Mouse (Mus musculus) olfactory bulb, adult 2 months (tissue): ENCODE data around the gene Fbn1. TPM values are rescaled to one million over a fixed set of nuclear protein-coding genes. Genes with fewer than 3 reads are reported as not detected.

Experiments used
- H3K27ac ChIP-seq: fragments of 200-500 bp; 2 replicates; pipeline ENCODE4 v1.5.1; 2012; ENCODE audit warnings: low read depth, low read length; ENCODE audit not compliant: insufficient read depth
- H3K4me1 ChIP-seq: fragments of 200-500 bp; 2 replicates; pipeline ENCODE4 v1.6.1; 2012; ENCODE audit warnings: low read length; ENCODE audit not compliant: control insufficient read depth, insufficient read depth
- H3K4me3 ChIP-seq: fragments of 200-500 bp; 2 replicates; pipeline ENCODE4 v1.5.1; 2012; ENCODE audit warnings: mild to moderate bottlenecking, low read depth, low read length, moderate library complexity; ENCODE audit not compliant: insufficient read depth
- CTCF ChIP-seq: fragments of 200-500 bp; IDR thresholded peaks from 2 replicates; pipeline ENCODE4 v1.5.1; 2012; ENCODE audit warnings: low read depth, mild to moderate bottlenecking, low read length, moderate library complexity; ENCODE audit not compliant: insufficient read depth
- POLR2A ChIP-seq: fragments of 200-500 bp; IDR thresholded peaks from 2 replicates; pipeline ENCODE4 v1.6.1; 2012; ENCODE audit warnings: mild to moderate bottlenecking, low read depth, low read length, moderate library complexity; ENCODE audit not compliant: insufficient read depth
- WGBS: fragments of 180-500 bp; shearing (Covaris S2); methylation state at CpG from one replicate; pipeline ENCODE4 v1.1.7; 2018; 5-methylcytosine and 5-hydroxymethylcytosine counted together
- polyA plus RNA-seq: library from polyadenylated mRNA; stranded (reverse); fragments of >200 nt; gene quantifications from 2 replicates; pipeline ENCODE4 v1.2.4, GENCODE M21; 2012; ENCODE audit warnings: low replicate concordance; ENCODE audit not compliant: missing spikeins, insufficient read depth, insufficient read length

Gene Fbn1
- polyA plus RNA-seq, 1 experiment = not detected

GRCm38 (mm10) chr2:125484910-125485309, 22.9 kb downstream of the Fbn1 start:
- no peak overlapping the region for H3K4me3 ChIP-seq
- 91% methylated on average over 9 of the region's 9 CpGs for WGBS
- H3K4me1 ChIP-seq = no peaks in the 10 kb centered on the region
- TF ChIP-seq POLR2A = no peak
- no peak overlapping the region for H3K27ac ChIP-seq

GRCm38 (mm10) chr2:125484164-125484563, 23.6 kb downstream of the Fbn1 start:
- Histone ChIP-seq H3K4me1 (no peaks in the 10 kb centered on the region), H3K4me3 (no peak overlapping the region), H3K27ac (no peak overlapping the region)
- TF ChIP-seq POLR2A = no peak
- no peak for TF ChIP-seq CTCF

- TF ChIP-seq POLR2A (no peak), CTCF (no peak)
- Histone ChIP-seq H3K4me3 (no peak overlapping the region), H3K4me1 (no peaks in the 10 kb centered on the region), H3K27ac (no peak overlapping the region)
- 92% methylated on average over 9 of the region's 9 CpGs for WGBS
Observed at GRCm38 (mm10) chr2:125481531-125482317, 26.1 kb downstream of the Fbn1 start.

- no peak overlapping the region for H3K27ac ChIP-seq
- TF ChIP-seq POLR2A = no peak
- TF ChIP-seq CTCF = no peak
- 49% methylated on average over 4 of the region's 4 CpGs for WGBS
- no peak overlapping the region for H3K4me3 ChIP-seq
- H3K4me1 ChIP-seq = no peaks in the 10 kb centered on the region
Observed at GRCm38 (mm10) chr2:125481116-125481515, 26.7 kb downstream of the Fbn1 start.

- no peak overlapping the region for H3K4me3 ChIP-seq
- 68% methylated on average over 5 of the region's 5 CpGs for WGBS
- H3K27ac ChIP-seq = no peak overlapping the region
- TF ChIP-seq POLR2A (no peak), CTCF (no peak)
- no peaks in the 10 kb centered on the region for H3K4me1 ChIP-seq
Observed at GRCm38 (mm10) chr2:125480057-125480456, 27.7 kb downstream of the Fbn1 start.

GRCm38 (mm10) chr2:125478705-125479104, 29.1 kb downstream of the Fbn1 start:
- 57% methylated on average over 4 of the region's 4 CpGs for WGBS
- no peak for TF ChIP-seq POLR2A
- TF ChIP-seq CTCF = no peak
- Histone ChIP-seq H3K4me1 (no peaks in the 10 kb centered on the region), H3K27ac (no peak overlapping the region), H3K4me3 (no peak overlapping the region)

- TF ChIP-seq POLR2A (no peak), CTCF (no peak)
- WGBS = 92% methylated on average over 3 of the region's 3 CpGs
- H3K4me3 ChIP-seq = no peak overlapping the region
- no peak overlapping the region for H3K27ac ChIP-seq
- no peaks in the 10 kb centered on the region for H3K4me1 ChIP-seq
Observed at GRCm38 (mm10) chr2:125477367-125477766, 30.4 kb downstream of the Fbn1 start.

GRCm38 (mm10) chr2:125476231-125476630, 31.6 kb downstream of the Fbn1 start:
- TF ChIP-seq CTCF (no peak), POLR2A (no peak)
- Histone ChIP-seq H3K4me3 (no peak overlapping the region), H3K4me1 (no peaks in the 10 kb centered on the region), H3K27ac (no peak overlapping the region)
- 91% methylated on average over 3 of the region's 3 CpGs for WGBS

- Histone ChIP-seq H3K4me1 (no peaks in the 10 kb centered on the region), H3K27ac (no peak overlapping the region), H3K4me3 (no peak overlapping the region)
- 82% methylated on average over 5 of the region's 5 CpGs for WGBS
- TF ChIP-seq CTCF = no peak
- TF ChIP-seq POLR2A = no peak
Observed at GRCm38 (mm10) chr2:125474690-125475089, 33.1 kb downstream of the Fbn1 start.

GRCm38 (mm10) chr2:125473228-125473627, 34.6 kb downstream of the Fbn1 start:
- TF ChIP-seq POLR2A (no peak), CTCF (no peak)

More at GRCm38 (mm10) chr2:125473228-125473627, 34.6 kb downstream of the Fbn1 start:
- no peak overlapping the region for H3K27ac ChIP-seq
- H3K4me3 ChIP-seq = no peak overlapping the region
- no peaks in the 10 kb centered on the region for H3K4me1 ChIP-seq
- 85% methylated on average over 2 of the region's 2 CpGs for WGBS
